Mouse (Mus musculus) v-Abl transformed pro-B cells (cell line): ENCODE measurements at regions not wholly inside any gene's neighbourhood (a gene's known extent, or its start where the extent isn't known, plus 50 kb on each side); places are given as distances from the start of the nearest gene placed in this dataset.

Experiments used
- in situ Hi-C, 2 experiments: fragments of 400-800 bp; cut with MboI; formaldehyde crosslinking; loops; one replicate each; pipeline ENCODE4 v1.15.1; 2025; ENCODE audit not compliant: unreplicated experiment in 2 of 2

GRCm38 (mm10) chr13:19897191-19897590 is 73.1 kb upstream of the Gpr141 start:
- in situ Hi-C loops: no loop called here

- in situ Hi-C loops: no loop called here
Measured at GRCm38 (mm10) chr13:19888983-19889773, 65.1 kb upstream of the Gpr141 start.

DNA sequence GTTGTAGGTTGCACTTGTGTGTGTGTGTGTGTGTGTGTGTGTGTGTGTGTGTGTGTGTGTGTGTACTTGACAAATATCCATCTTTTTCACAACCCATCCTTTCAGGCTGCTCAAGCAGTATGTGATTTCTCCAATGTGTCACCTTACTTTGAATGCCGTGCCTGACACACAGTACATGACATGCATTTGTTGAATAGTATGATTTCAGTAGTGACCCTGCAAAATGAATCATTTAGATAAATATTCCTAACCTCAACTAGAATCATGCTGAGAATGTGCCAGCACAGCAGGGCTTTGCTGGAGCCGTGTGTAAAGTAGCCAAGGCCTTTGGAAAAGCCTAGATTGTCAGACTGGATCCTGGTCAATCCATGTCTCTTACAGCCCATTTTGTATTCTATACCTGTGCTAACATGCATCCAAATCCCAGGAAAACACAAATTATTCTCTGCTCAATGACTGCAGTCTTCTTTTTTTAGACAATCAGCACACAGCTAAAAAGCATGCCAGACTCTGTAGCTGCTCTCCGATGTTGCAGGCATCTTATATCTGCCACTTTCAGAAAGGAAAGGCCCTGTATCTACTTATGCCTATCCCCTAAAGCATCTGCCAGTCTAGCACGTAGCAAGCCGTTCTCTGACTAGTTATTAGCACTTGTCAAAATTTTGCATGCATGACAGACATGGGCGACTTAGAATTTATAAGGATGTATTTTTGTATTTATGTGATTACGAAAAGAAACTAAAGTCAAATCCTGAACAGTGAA is 60.0 kb upstream of the Gpr141 start:
- in situ Hi-C loops: no loop called here

DNA sequence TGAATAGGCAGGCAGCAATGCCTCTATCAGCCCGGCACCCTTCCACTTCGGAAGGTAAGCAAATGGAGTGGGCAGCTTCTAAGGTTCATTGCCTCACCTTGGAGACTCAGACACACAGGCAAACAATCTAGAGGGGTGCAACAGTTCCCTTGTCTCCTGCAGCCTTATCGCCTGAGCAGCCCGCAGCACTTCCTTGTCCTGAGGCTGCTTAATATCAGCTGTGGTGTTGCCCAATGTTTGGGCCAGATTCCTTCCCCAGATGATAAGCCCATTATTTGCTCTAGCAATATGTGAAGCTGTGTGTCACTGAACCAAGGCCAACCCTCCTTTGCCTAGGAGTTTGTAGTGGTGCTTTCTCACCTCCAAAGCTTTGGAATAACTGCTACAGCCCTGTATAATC is 58.8 kb upstream of the Gpr141 start:
- in situ Hi-C loops: no loop called here

DNA sequence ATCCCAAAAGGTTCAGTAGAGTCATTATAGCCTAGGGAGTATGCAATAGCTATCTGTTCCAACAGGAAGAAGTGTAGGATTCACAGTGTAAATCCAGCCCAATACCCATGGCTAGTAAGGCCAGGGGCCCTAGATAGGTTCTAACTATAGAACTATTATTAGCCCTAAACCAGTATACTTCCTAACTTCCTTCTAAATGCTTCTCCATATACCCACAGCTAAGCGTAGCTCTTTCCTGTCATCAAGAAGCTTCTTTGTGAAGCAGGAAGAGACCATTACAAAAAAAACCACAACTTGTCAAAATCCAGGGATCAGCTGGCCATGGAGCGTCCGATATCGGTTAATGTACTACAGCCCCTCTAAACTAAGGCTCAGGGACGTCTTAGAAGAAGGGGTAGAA is 57.7 kb upstream of the Gpr141 start:
- in situ Hi-C loops: no loop called here

GRCm38 (mm10) chr13:19874621-19875249 is 50.7 kb upstream of the Gpr141 start:
- in situ Hi-C loops: no loop called here
